Mouse (Mus musculus): ENCODE measurements around the gene Loxl3.

The Loxl3 gene

GRCm38 (mm10) chr6:83086121-83087035 is 52.4 kb downstream of the Loxl3 start, which contains the start of gene Lbx2:
TSS of gene Lbx2 (plus strand) at chr6:83086367.
- DNase-seq (ENCODE audit: low read depth): no peak

GRCm38 (mm10) chr6:83087205-83087925 is 53.4 kb downstream of the Loxl3 start:
- DNase-seq (ENCODE audit: low read depth): no peak

- no peak for DNase-seq (ENCODE audit: low read depth)
Observed at GRCm38 (mm10) chr6:83087926-83088260, 53.9 kb downstream of the Loxl3 start.

- DNase-seq (ENCODE audit: low read depth): no peak
Observed at GRCm38 (mm10) chr6:83092416-83093127, 58.6 kb downstream of the Loxl3 start.

- DNase-seq (ENCODE audit: low read depth): no peak
Observed at GRCm38 (mm10) chr6:83095968-83096367, 62.0 kb downstream of the Loxl3 start.

- no peak for DNase-seq (ENCODE audit: low read depth)
Observed at GRCm38 (mm10) chr6:83098411-83098810, 64.4 kb downstream of the Loxl3 start.

- DNase-seq (ENCODE audit: low read depth): peak; percentile 75
Observed at GRCm38 (mm10) chr6:83101316-83101687, 67.3 kb downstream of the Loxl3 start, which contains the start of the genes Ccdc142 and Gm42688. TSS of gene Ccdc142 (plus strand) at chr6:83101601. TSS of gene Gm42688 (plus strand) at chr6:83101617.

GRCm38 (mm10) chr6:83101688-83102556 is 67.9 kb downstream of the Loxl3 start:
- DNase-seq (ENCODE audit: low read depth): no peak

Measured in c-Kit-positive CD71-negative TER-119-negative erythroid progenitor cells, embryonic 14.5 days (primary cell).